Mouse (Mus musculus): Measurements from ENCODE around the gene Atxn1l. TPM values are rescaled to one million over a fixed set of nuclear protein-coding genes. Genes with fewer than 3 reads are reported as not detected.

Gene Atxn1l
- polyA plus RNA-seq, 1 experiment from 2014 or later: 7.6 TPM

- Histone ChIP-seq H3K4me2 (no peak overlapping the region), H3K9ac (no peak overlapping the region), H3K27ac (no peak overlapping the region), H3K4me1 (no peaks in the 10 kb centered on the region), H3K36me3 (peaks cover 85% of the 10 kb centered on the region), H3K27me3 (no peaks in the 10 kb centered on the region), H3K4me3 (no peak overlapping the region), H3K9me3 (no peaks in the 10 kb centered on the region)
- ATAC-seq (ENCODE audit: insufficient number of reproducible peaks, low FRiP score, low TSS enrichment, low read depth): no peak
- WGBS: 91% methylated on average over 5 of the region's 5 CpGs
These were observed 22.6 kb downstream of the Atxn1l start for GRCm38 (mm10) chr8:109714961-109715360.

- Histone ChIP-seq H3K4me3 (no peak overlapping the region), H3K27me3 (no peaks in the 10 kb centered on the region), H3K4me1 (peaks cover 2% of the 10 kb centered on the region; the same call in 1 of the 2 replicates), H3K9me3 (no peaks in the 10 kb centered on the region), H3K36me3 (peaks cover 82% of the 10 kb centered on the region), H3K9ac (no peak overlapping the region), H3K27ac (no peak overlapping the region), H3K4me2 (no peak overlapping the region)
- 95% methylated on average over 1 of the region's 1 CpGs for WGBS
- ATAC-seq (ENCODE audit: insufficient number of reproducible peaks, low FRiP score, low TSS enrichment, low read depth): no peak
These were observed 25.0 kb downstream of the Atxn1l start for GRCm38 (mm10) chr8:109712521-109712920.

GRCm38 (mm10) chr8:109707921-109708320 lies 29.6 kb downstream of the Atxn1l start:
- no peaks in the 10 kb centered on the region for H3K9me3 ChIP-seq
- WGBS: 97% methylated on average over 4 of the region's 4 CpGs
- H3K36me3 ChIP-seq: peaks cover 45% of the 10 kb centered on the region
- H3K4me3 ChIP-seq: no peak overlapping the region
- no peaks in the 10 kb centered on the region for H3K27me3 ChIP-seq
- H3K4me1 ChIP-seq: peaks cover 20% of the 10 kb centered on the region
- ATAC-seq (ENCODE audit: insufficient number of reproducible peaks, low FRiP score, low TSS enrichment, low read depth): no peak
- no peak overlapping the region for H3K4me2 ChIP-seq
- H3K27ac ChIP-seq: no peak overlapping the region
- no peak overlapping the region for H3K9ac ChIP-seq

GRCm38 (mm10) chr8:109706874-109707237 lies 30.7 kb downstream of the Atxn1l start:
- Histone ChIP-seq H3K4me3 (peak overlapping the region; percentile 97), H3K9ac (no peak overlapping the region), H3K9me3 (no peaks in the 10 kb centered on the region), H3K4me2 (peak overlapping the region; percentile 85), H3K27ac (no peak overlapping the region), H3K4me1 (peaks cover 20% of the 10 kb centered on the region), H3K36me3 (peaks cover 34% of the 10 kb centered on the region), H3K27me3 (no peaks in the 10 kb centered on the region)
- no peak for ATAC-seq (ENCODE audit: insufficient number of reproducible peaks, low FRiP score, low TSS enrichment, low read depth)
- 5% methylated on average over 2 of the region's 2 CpGs for WGBS

GRCm38 (mm10) chr8:109706076-109706873 lies 31.3 kb downstream of the Atxn1l start:
- Histone ChIP-seq H3K36me3 (peaks cover 29% of the 10 kb centered on the region), H3K4me1 (peaks cover 20% of the 10 kb centered on the region), H3K9ac (peak overlapping the region; percentile 99), H3K4me3 (peak overlapping the region; percentile 97), H3K4me2 (peak overlapping the region; percentile 85), H3K9me3 (no peaks in the 10 kb centered on the region), H3K27ac (peak overlapping the region; percentile 96), H3K27me3 (no peaks in the 10 kb centered on the region)
- peak; percentile 49; the same call in 1 of the 2 replicates for ATAC-seq (ENCODE audit: insufficient number of reproducible peaks, low FRiP score, low TSS enrichment, low read depth)
- WGBS: 1% methylated on average over 24 of the region's 30 CpGs

- peak; percentile 89 for ATAC-seq (ENCODE audit: insufficient number of reproducible peaks, low FRiP score, low TSS enrichment, low read depth)
- peaks cover 21% of the 10 kb centered on the region for H3K36me3 ChIP-seq
- H3K4me3 ChIP-seq: peak within 1 kb of the TSS; percentile 97
- H3K9ac ChIP-seq: peak within 1 kb of the TSS; percentile 99
- whole genome bisulfite sequencing: 0% methylated on average over 82 of the region's 100 CpGs
- peak within 1 kb of the TSS; percentile 96 for H3K27ac ChIP-seq
- peaks cover 20% of the 10 kb centered on the region for H3K4me1 ChIP-seq
- H3K27me3 ChIP-seq: no peaks in the 10 kb centered on the region
- H3K9me3 ChIP-seq: no peaks in the 10 kb centered on the region
- H3K4me2 ChIP-seq: peak within 1 kb of the TSS; percentile 85
These were observed 32.0 kb downstream of the Atxn1l start, which contains the start of gene Zfp821 for GRCm38 (mm10) chr8:109705320-109706075. Zfp821 (plus strand) TSS chr8:109705546.

- H3K4me3 ChIP-seq: peak overlapping the region; percentile 97
- H3K9ac ChIP-seq: peak overlapping the region; percentile 20; the same call in 1 of the 2 replicates
- ATAC-seq (ENCODE audit: insufficient number of reproducible peaks, low FRiP score, low TSS enrichment, low read depth): peak; percentile 28; the same call in 1 of the 2 replicates
- peaks cover 15% of the 10 kb centered on the region for H3K36me3 ChIP-seq
- H3K4me2 ChIP-seq: peak overlapping the region; percentile 85
- H3K27me3 ChIP-seq: no peaks in the 10 kb centered on the region
- WGBS: 11% methylated on average over 24 of the region's 24 CpGs
- no peaks in the 10 kb centered on the region for H3K9me3 ChIP-seq
- H3K4me1 ChIP-seq: peaks cover 20% of the 10 kb centered on the region
- H3K27ac ChIP-seq: peak overlapping the region; percentile 52; the same call in 1 of the 2 replicates
These were observed 32.8 kb downstream of the Atxn1l start for GRCm38 (mm10) chr8:109704565-109705319.

- 78% methylated on average over 3 of the region's 3 CpGs for WGBS
- ATAC-seq (ENCODE audit: insufficient number of reproducible peaks, low FRiP score, low TSS enrichment, low read depth): no peak
These were observed 39.1 kb downstream of the Atxn1l start for GRCm38 (mm10) chr8:109698477-109698876.

GRCm38 (mm10) chr8:109697754-109698153 lies 39.8 kb downstream of the Atxn1l start:
- Histone ChIP-seq H3K27me3 (no peaks in the 10 kb centered on the region), H3K4me3 (no peak overlapping the region), H3K4me1 (peaks cover 7% of the 10 kb centered on the region), H3K9me3 (no peaks in the 10 kb centered on the region), H3K27ac (no peak overlapping the region), H3K9ac (no peak overlapping the region), H3K36me3 (no peaks in the 10 kb centered on the region), H3K4me2 (no peak overlapping the region)
- no peak for ATAC-seq (ENCODE audit: insufficient number of reproducible peaks, low FRiP score, low TSS enrichment, low read depth)
- 68% methylated on average over 1 of the region's 1 CpGs for WGBS

More at GRCm38 (mm10) chr8:109698477-109698876, 39.1 kb downstream of the Atxn1l start:
- Histone ChIP-seq H3K27me3 (no peaks in the 10 kb centered on the region), H3K4me3 (no peak overlapping the region), H3K9me3 (no peaks in the 10 kb centered on the region), H3K9ac (no peak overlapping the region), H3K27ac (no peak overlapping the region), H3K36me3 (no peaks in the 10 kb centered on the region), H3K4me1 (peaks cover 7% of the 10 kb centered on the region), H3K4me2 (no peak overlapping the region)

GRCm38 (mm10) chr8:109694154-109694553 lies 43.4 kb downstream of the Atxn1l start:
- Histone ChIP-seq H3K4me1 (peaks cover 24% of the 10 kb centered on the region), H3K9ac (no peak overlapping the region), H3K9me3 (no peaks in the 10 kb centered on the region), H3K27me3 (no peaks in the 10 kb centered on the region), H3K36me3 (no peaks in the 10 kb centered on the region), H3K27ac (0 out of 2 replicates have a peak overlapping the region, but pooled peaks have one; percentile 83), H3K4me3 (0 out of 2 replicates have a peak overlapping the region, but pooled peaks have one; percentile 98), H3K4me2 (no peak overlapping the region)
- ATAC-seq (ENCODE audit: insufficient number of reproducible peaks, low FRiP score, low TSS enrichment, low read depth): no peak
- 38% methylated on average over 6 of the region's 6 CpGs for WGBS

- peak within 1 kb of the TSS; percentile 74 for H3K4me2 ChIP-seq
- WGBS: under 1% methylated on average over 57 of the region's 57 CpGs
These were observed 44.2 kb downstream of the Atxn1l start, which contains the start of gene Ist1 for GRCm38 (mm10) chr8:109693146-109693900. Ist1 (minus strand) TSS chr8:109693260.

More at GRCm38 (mm10) chr8:109693146-109693900, 44.2 kb downstream of the Atxn1l start, which contains the start of gene Ist1:
- Histone ChIP-seq H3K9ac (peak within 1 kb of the TSS; percentile 94), H3K27ac (peak within 1 kb of the TSS; percentile 83), H3K36me3 (no peaks in the 10 kb centered on the region), H3K4me3 (peak within 1 kb of the TSS; percentile 98), H3K9me3 (no peaks in the 10 kb centered on the region), H3K4me1 (peaks cover 24% of the 10 kb centered on the region), H3K27me3 (no peaks in the 10 kb centered on the region)
- ATAC-seq (ENCODE audit: insufficient number of reproducible peaks, low FRiP score, low TSS enrichment, low read depth): peak; percentile 97
